Mouse (Mus musculus): ENCODE measurements around the gene Rhou.

- TF ChIP-seq CTCF (IDR thresholded peaks at IDR 0.05; ENCODE audit: low read depth) (no peak), EP300 (IDR thresholded peaks at IDR 0.05; ENCODE audit: low read depth) (no peak)
These were observed 21.9 kb downstream of the Rhou start for GRCm38 (mm10) chr8:123675611-123676010.

Measured in liver, embryonic 14.5 days (tissue).